Mouse (Mus musculus) kidney, embryonic 16.5 days (tissue): Measurements from ENCODE around the gene Rab43. TPM values are rescaled to one million over a fixed set of nuclear protein-coding genes. Genes with fewer than 3 reads are reported as not detected.

Source experiments
- ATAC-seq: fragments of 200-750 bp; cut with Nextera tagmentation; 2 replicates; pipeline ENCODE4 v1.8.0; 2017; ENCODE audit warnings: moderate TSS enrichment; ENCODE audit not compliant: low FRiP score, low TSS enrichment
- H3K27ac ChIP-seq: fragments of 300-500 bp; sonication (generic); 2 replicates; pipeline ENCODE4 v1.5.1; 2014; ENCODE audit warnings: low read length
- H3K27me3 ChIP-seq: fragments of 300-500 bp; sonication (generic); 2 replicates; pipeline ENCODE4 v1.6.1; 2014; ENCODE audit warnings: low read length, control low read depth, mixed read lengths; ENCODE audit not compliant: insufficient read depth
- H3K36me3 ChIP-seq: fragments of 300-500 bp; sonication (generic); 2 replicates; pipeline ENCODE4 v1.6.1; 2014; ENCODE audit warnings: low read length, control low read depth, mixed read lengths; ENCODE audit not compliant: insufficient read depth
- H3K4me1 ChIP-seq: fragments of 300-500 bp; sonication (generic); 2 replicates; pipeline ENCODE4 v1.6.1; 2014; ENCODE audit warnings: low read length, control low read depth, mixed read lengths; ENCODE audit not compliant: insufficient read depth
- H3K4me2 ChIP-seq: fragments of 300-500 bp; sonication (generic); replicated peaks from 2 replicates; pipeline ENCODE4 v1.6.1; 2014; ENCODE audit warnings: low read depth, low read length
- H3K4me3 ChIP-seq: fragments of 300-500 bp; sonication (generic); 2 replicates; pipeline ENCODE4 v1.5.1; 2014; ENCODE audit warnings: mild to moderate bottlenecking, low read length
- H3K9ac ChIP-seq: fragments of 300-500 bp; sonication (generic); replicated peaks from 2 replicates; pipeline ENCODE4 v1.6.1; 2014; ENCODE audit warnings: low read length
- H3K9me3 ChIP-seq: fragments of 300-500 bp; sonication (generic); 2 replicates; pipeline ENCODE4 v1.6.1; 2016; ENCODE audit warnings: low read length, control low read depth
- WGBS: fragments of 180-500 bp; shearing (Covaris S2); extraction: QIAGEN DNeasy Blood & Tissue Kit; methylation state at CpG from one replicate; pipeline ENCODE4 v1.1.7; 2014; 5-methylcytosine and 5-hydroxymethylcytosine counted together
- polyA plus RNA-seq: library from polyadenylated mRNA; unstranded; fragments of >200 nt; fragmentation: Nextera tagmentation; extraction: Ambion mirVana; gene quantifications from 2 replicates; pipeline ENCODE4 v1.2.1, GENCODE M21; 2015

Gene Rab43
- polyA plus RNA-seq, 1 experiment from 2014 or later = 14.7 TPM

DNA sequence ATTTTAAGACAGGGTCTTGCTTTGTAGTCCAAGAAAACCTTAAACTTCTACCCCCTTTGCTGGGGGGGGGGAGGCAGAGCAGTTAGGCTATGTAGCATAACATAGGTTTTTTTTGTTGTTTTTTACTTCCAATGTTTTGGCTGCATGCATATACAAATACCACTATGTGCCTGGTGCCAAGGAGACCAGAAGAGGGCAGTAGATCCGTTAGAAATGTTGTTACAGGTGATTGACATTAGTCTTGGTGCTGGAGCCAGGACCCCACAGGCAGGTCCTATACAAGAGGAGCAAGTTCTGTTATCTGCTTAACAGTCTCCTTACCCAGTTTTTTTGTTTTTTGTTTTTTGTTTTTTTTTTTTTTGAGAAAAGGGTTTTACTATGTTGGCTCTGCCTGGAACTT, 30.3 kb upstream of the Rab43 start:
- H3K4me2 ChIP-seq = no peak overlapping the region
- H3K9ac ChIP-seq = no peak overlapping the region
- no peaks in the 10 kb centered on the region for H3K9me3 ChIP-seq
- H3K27me3 ChIP-seq = no peaks in the 10 kb centered on the region
- H3K36me3 ChIP-seq = peaks cover 39% of the 10 kb centered on the region
- H3K4me3 ChIP-seq = no peak overlapping the region
- no peak for ATAC-seq
- H3K4me1 ChIP-seq = peaks cover 17% of the 10 kb centered on the region
- WGBS = 30% methylated on average over 1 of the region's 1 CpGs
- no peak overlapping the region for H3K27ac ChIP-seq

DNA sequence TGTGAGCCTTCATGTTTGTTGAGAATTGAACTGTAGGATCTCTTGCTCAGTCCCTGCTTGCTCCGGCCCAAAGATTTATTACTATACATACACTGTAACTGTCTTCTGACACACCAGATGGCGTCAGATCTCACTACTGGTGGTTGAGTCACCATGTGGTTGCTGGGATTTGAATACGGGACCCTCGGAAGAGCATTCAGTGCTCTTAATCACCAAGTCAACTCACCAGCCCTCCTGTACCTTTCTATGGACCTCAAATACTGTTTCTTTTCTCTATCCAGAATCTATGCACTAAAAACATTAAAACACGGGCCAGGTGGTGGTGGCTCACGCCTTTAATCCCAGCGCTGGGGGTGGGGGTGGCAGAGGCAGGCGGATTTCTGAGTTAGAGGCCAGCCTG, 29.7 kb upstream of the Rab43 start:
- Histone ChIP-seq H3K9me3 (no peaks in the 10 kb centered on the region), H3K27me3 (no peaks in the 10 kb centered on the region), H3K36me3 (peaks cover 39% of the 10 kb centered on the region), H3K4me3 (no peak overlapping the region), H3K4me2 (no peak overlapping the region), H3K9ac (no peak overlapping the region), H3K27ac (no peak overlapping the region), H3K4me1 (peaks cover 12% of the 10 kb centered on the region)
- no peak for ATAC-seq
- 77% methylated on average over 8 of the region's 8 CpGs for WGBS

DNA sequence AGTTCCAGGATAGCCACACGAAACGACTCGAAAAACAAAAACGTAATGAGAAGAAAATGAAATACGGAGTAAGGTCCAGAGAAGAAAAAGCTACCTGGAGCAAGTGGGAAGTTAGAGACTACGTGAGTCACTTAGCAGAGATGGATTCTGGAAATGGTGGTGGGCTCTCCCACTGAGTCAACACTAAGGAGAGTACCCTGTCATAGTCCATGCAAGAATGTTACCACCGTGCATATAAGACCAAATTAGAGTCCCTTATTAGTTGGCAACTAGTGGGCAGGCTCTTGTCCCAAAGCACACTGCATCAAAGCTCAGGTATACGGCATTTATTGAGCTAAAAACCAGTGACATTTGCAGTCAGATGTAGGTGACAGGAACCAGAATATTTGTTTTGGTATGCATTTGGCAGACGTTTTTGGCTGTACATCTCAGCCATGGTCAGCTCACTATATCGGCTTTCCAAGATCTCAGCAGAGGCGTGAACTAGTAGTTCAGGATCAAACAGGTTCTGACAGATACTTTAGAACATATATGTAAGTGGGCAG, 27.9 kb upstream of the Rab43 start:
- Histone ChIP-seq H3K9me3 (no peaks in the 10 kb centered on the region), H3K9ac (peak overlapping the region; percentile 95), H3K36me3 (peaks cover 29% of the 10 kb centered on the region), H3K4me1 (peaks cover 12% of the 10 kb centered on the region), H3K4me2 (peak overlapping the region; percentile 95; the same call in 1 of the 2 replicates), H3K27me3 (no peaks in the 10 kb centered on the region), H3K4me3 (no peak overlapping the region), H3K27ac (0 out of 2 replicates have a peak overlapping the region, but pooled peaks have one; percentile 98)
- ATAC-seq = no peak
- 54% methylated on average over 11 of the region's 11 CpGs for WGBS

DNA sequence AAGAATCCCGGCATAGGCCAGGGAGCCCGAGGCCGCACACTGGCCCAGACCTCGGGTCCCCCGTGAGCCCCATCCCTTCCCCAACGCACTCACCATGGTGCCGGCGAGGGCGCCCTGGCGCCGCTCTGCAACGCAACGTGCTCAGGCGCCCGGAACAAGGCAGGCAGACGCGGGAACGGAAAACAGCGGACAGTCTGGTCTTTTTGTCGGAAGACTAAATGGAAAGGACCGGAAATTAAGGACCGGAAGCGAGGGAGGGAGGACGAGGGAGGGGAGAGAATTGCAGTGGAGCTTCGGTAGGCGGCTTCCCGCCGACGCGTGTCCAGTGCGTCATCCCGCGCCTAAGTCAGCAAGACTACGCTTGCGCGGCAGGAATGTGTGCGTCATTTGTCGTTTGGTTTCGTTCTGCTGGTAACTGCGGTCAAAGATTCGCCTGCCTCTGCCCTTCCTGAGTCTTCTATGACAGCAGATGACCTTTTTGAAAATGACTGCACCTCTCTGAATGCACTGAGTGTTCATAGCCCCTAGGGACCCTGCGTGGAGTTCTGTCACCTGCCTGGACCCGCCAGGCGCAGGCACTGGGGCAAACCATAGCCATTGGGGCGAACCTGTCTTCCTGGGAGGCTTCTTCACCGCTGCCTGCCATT, 26.7 kb upstream of the Rab43 start, which contains the start of gene Isy1:
Gene Isy1, minus strand, starts transcription at position 248 of the 647 bp plus-strand sequence.
- Histone ChIP-seq H3K9me3 (no peaks in the 10 kb centered on the region), H3K9ac (peak within 1 kb of the TSS; percentile 95), H3K27me3 (no peaks in the 10 kb centered on the region), H3K4me3 (peak within 1 kb of the TSS; percentile 94), H3K27ac (peak within 1 kb of the TSS; percentile 98), H3K4me2 (peak within 1 kb of the TSS; percentile 95), H3K4me1 (peaks cover 12% of the 10 kb centered on the region), H3K36me3 (peaks cover 23% of the 10 kb centered on the region)
- WGBS = under 1% methylated on average over 46 of the region's 46 CpGs
- ATAC-seq = peak; percentile 97

DNA sequence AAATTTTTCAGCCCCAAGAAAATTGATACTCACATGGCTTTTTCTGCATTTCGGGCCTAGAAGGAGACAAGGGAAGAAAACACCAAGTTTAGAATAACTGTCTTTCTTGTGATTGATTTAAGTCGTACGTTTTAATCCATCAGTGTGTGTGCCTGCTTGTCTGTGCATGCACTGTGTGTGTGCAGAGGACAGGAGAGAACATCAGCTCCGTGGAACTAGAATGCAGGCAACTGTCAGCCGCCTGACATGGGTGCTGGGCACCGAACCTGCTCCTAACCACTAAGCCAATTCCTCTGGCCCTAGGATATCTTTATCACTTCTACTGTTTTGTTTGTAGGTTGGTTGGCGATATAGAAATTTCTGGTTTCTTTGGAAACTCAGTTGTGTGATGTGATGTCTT, 23.7 kb upstream of the Rab43 start, which contains the start of gene Gm45140:
Gene Gm45140, minus strand, starts transcription at position 101 of the 400 bp plus-strand sequence.
- H3K4me1 ChIP-seq = peaks cover 12% of the 10 kb centered on the region
- 94% methylated on average over 7 of the region's 7 CpGs for WGBS
- no peak within 1 kb of the TSS for H3K4me2 ChIP-seq
- peaks cover 21% of the 10 kb centered on the region for H3K36me3 ChIP-seq
- no peak within 1 kb of the TSS for H3K9ac ChIP-seq
- ATAC-seq = no peak
- H3K27ac ChIP-seq = no peak within 1 kb of the TSS
- no peak within 1 kb of the TSS for H3K4me3 ChIP-seq
- no peaks in the 10 kb centered on the region for H3K9me3 ChIP-seq
- H3K27me3 ChIP-seq = no peaks in the 10 kb centered on the region

DNA sequence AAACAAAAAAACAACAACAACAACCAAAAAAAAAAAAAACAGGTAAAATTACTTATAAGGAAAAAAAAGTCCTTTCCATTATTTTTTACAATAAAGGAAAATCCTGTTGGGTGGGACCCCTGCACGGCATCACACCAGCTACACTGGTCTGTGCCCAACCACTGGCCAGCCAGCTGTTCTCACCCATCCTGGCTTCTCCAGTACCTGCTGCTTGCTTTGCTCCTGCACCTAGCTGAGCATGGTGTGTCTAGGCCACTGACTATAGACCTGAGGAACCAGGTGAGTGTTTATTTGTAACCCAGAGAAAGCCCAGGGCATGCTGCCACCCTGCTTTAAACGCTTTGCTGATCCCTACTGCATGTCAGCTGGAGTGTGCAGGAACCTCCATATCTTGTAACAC, 8.4 kb upstream of the Rab43 start:
- no peak overlapping the region for H3K4me2 ChIP-seq
- H3K27ac ChIP-seq = no peak overlapping the region
- H3K9ac ChIP-seq = no peak overlapping the region
- no peaks in the 10 kb centered on the region for H3K9me3 ChIP-seq
- no peak for ATAC-seq
- no peak overlapping the region for H3K4me3 ChIP-seq
- H3K36me3 ChIP-seq = peaks cover 76% of the 10 kb centered on the region
- H3K4me1 ChIP-seq = no peaks in the 10 kb centered on the region
- 90% methylated on average over 2 of the region's 2 CpGs for WGBS
- no peaks in the 10 kb centered on the region for H3K27me3 ChIP-seq

DNA sequence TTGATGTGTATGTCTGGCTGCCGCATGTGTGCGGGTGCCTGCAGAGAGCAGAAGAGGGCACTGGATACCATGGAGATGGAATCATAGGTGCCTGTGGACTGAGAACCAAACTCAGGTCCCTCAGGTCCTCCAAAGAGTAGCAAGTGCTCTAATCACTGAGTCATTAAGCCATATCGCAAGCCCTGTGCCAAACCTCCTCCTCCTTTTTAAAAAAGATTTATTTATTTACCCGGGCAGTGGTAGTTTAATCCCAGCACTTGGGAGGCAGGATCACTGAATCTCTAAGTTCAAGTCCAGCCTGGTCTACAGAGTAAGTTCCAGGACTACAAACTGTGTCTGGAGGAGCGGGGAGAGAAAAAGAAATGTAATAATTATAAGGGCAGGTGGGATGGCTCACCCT, 2.5 kb upstream of the Rab43 start:
- ATAC-seq = no peak
- Histone ChIP-seq H3K4me3 (no peak overlapping the region), H3K27ac (no peak overlapping the region), H3K4me2 (no peak overlapping the region), H3K9me3 (no peaks in the 10 kb centered on the region), H3K9ac (no peak overlapping the region), H3K27me3 (no peaks in the 10 kb centered on the region), H3K4me1 (peaks cover 26% of the 10 kb centered on the region), H3K36me3 (peaks cover 34% of the 10 kb centered on the region)
- 85% methylated on average over 5 of the region's 5 CpGs for WGBS

DNA sequence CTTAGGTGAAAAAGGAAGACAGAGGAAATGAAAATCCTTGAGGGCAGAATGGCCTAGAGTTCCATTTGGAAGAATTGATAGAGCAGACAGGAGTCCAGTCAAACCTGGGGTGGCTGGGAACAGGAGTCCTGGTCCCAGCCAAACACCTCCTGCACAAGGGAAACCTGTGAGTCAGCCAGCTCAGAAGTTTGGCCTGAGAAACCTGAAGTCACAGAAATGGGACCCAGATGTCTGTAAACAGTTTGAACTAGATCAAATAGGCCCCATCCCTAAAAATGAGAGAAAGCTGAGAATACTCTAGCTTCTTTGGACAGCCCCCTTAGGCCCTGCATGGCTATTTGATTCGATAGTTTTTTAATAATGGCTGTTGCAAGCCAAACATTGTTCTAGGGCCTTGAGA, 692 bp upstream of the Rab43 start:
- 75% methylated on average over 1 of the region's 1 CpGs for WGBS
- Histone ChIP-seq H3K9me3 (no peaks in the 10 kb centered on the region), H3K36me3 (peaks cover 17% of the 10 kb centered on the region), H3K4me1 (peaks cover 27% of the 10 kb centered on the region), H3K4me2 (peak overlapping the region; percentile 88), H3K27me3 (no peaks in the 10 kb centered on the region), H3K27ac (peak overlapping the region; percentile 74; the same call in 1 of the 2 replicates), H3K9ac (peak overlapping the region; percentile 48), H3K4me3 (peak overlapping the region; percentile 67; the same call in 1 of the 2 replicates)
- ATAC-seq = no peak

DNA sequence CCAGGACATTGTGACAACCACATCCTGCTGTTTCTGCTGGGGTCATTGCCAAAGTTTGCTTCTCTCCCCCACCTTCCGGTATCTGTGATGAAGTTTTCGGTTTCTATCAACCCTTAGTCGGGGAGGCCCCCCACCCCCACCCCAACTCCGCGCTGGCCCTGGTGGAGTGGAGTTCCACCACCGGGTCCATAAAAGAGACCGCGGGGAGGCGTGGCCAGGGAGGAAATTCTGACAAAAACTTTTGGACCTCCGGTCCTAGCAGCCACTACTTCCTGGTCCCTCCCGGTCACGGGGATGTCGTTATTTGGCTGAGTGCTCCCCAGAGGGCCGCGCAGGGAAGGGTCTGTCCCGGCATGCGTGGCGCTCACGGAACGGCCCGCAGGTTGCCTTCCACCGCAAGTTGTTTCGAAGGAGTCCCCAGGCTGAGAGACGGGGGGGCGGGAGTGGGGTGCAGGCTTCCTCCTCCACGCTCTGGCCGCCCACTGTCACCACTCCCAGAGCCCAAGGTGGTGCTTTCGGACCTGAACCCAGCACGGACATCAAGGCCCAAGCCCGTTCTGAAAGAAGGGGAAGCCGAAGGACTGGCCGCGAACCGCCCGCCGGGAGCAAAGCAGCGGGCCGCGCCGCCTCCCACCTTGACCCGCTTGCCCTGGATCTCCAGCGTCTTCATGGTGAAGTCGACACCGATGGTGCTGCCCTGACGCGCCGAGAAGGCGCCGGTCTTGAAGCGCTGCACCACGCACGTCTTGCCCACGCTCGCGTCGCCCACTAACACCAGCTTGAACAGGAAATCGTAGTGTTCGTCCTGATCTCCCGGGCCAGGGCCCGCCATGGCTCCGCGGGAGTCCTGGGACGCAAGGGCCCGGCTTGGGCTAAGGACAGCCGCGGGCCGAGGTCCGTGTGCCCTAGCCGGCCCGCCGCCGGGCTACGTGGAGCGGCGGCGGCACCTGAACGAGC, 973 bp downstream of the Rab43 start:
- Histone ChIP-seq H3K4me1 (peaks cover 31% of the 10 kb centered on the region), H3K9me3 (no peaks in the 10 kb centered on the region), H3K4me2 (peak overlapping the region; percentile 88), H3K4me3 (peak overlapping the region; percentile 67), H3K27me3 (no peaks in the 10 kb centered on the region), H3K27ac (peak overlapping the region; percentile 76), H3K36me3 (0 out of 2 replicates have a peak, but pooled peaks cover 2% of the 10 kb centered on the region), H3K9ac (peak overlapping the region; percentile 74)
- WGBS = under 1% methylated on average over 76 of the region's 77 CpGs
- ATAC-seq = peak; percentile 17; the same call in 1 of the 2 replicates
